Mouse (Mus musculus) fat pad, adult 2 months (tissue): Measurements from ENCODE around the gene Agbl4.

Experiments
- DNase-seq: peaks from one replicate; pipeline ENCODE4 v3.0.0-alpha.2; 2011; ENCODE audit warnings: low read depth, low spot score; ENCODE audit errors: extremely low read depth

The Agbl4 gene

GRCm38 (mm10) chr4:111442435-111443238, 1045.2 kb downstream of the Agbl4 start:
- no peak for DNase-seq

GRCm38 (mm10) chr4:111443906-111444615, 1046.6 kb downstream of the Agbl4 start:
- no peak for DNase-seq

- no peak for DNase-seq
Measured at GRCm38 (mm10) chr4:111444616-111445160, 1047.2 kb downstream of the Agbl4 start.

GRCm38 (mm10) chr4:111447918-111448317, 1050.5 kb downstream of the Agbl4 start:
- no peak for DNase-seq

- no peak for DNase-seq
Measured at GRCm38 (mm10) chr4:111448586-111448985, 1051.1 kb downstream of the Agbl4 start.

GRCm38 (mm10) chr4:111449442-111450199, 1052.2 kb downstream of the Agbl4 start:
- DNase-seq = no peak

- no peak for DNase-seq
Measured at GRCm38 (mm10) chr4:111451283-111451918, 1053.9 kb downstream of the Agbl4 start.

- no peak for DNase-seq
Measured at GRCm38 (mm10) chr4:111452192-111452591, 1054.7 kb downstream of the Agbl4 start.

GRCm38 (mm10) chr4:111453275-111453674, 1055.8 kb downstream of the Agbl4 start:
- DNase-seq = no peak

- DNase-seq = no peak
Measured at GRCm38 (mm10) chr4:111455621-111456020, 1058.2 kb downstream of the Agbl4 start.

GRCm38 (mm10) chr4:111457568-111457967, 1060.1 kb downstream of the Agbl4 start:
- no peak for DNase-seq

- DNase-seq = no peak
Measured at GRCm38 (mm10) chr4:111467293-111467773, 1069.9 kb downstream of the Agbl4 start.

GRCm38 (mm10) chr4:111467796-111468195, 1070.3 kb downstream of the Agbl4 start:
- DNase-seq = no peak

GRCm38 (mm10) chr4:111469847-111470246, 1072.4 kb downstream of the Agbl4 start:
- DNase-seq = no peak

- DNase-seq = no peak
Measured at GRCm38 (mm10) chr4:111471726-111472125, 1074.3 kb downstream of the Agbl4 start.

- no peak for DNase-seq
Measured at GRCm38 (mm10) chr4:111472511-111472910, 1075.0 kb downstream of the Agbl4 start.

- no peak for DNase-seq
Measured at GRCm38 (mm10) chr4:111473014-111473413, 1075.6 kb downstream of the Agbl4 start.

GRCm38 (mm10) chr4:111475374-111475971, 1078.0 kb downstream of the Agbl4 start:
- DNase-seq = no peak

GRCm38 (mm10) chr4:111477507-111477906, 1080.0 kb downstream of the Agbl4 start:
- no peak for DNase-seq

GRCm38 (mm10) chr4:111483499-111483898, 1086.0 kb downstream of the Agbl4 start:
- no peak for DNase-seq
